Mouse (Mus musculus) naive thymus-derived CD4-positive, alpha-beta T cell, adult 2 months (primary cell): ENCODE data around the gene Ube2l6.
"Not testable (repeated sequence)": the region's sequence is repeated elsewhere in the genome, so short reads cannot be mapped to it uniquely, and the experiment has no call there.

ENCODE experiments used
- DNase-seq: peaks from one replicate; pipeline ENCODE4 v3.0.0-alpha.2; 2011; ENCODE audit warnings: low read depth

Gene Ube2l6

GRCm38 (mm10) chr2:84793154-84793553, 5.5 kb upstream of the Ube2l6 start:
- DNase-seq, result no peak

GRCm38 (mm10) chr2:84793871-84794270, 4.8 kb upstream of the Ube2l6 start:
- DNase-seq, result no peak

- DNase-seq, result peak; percentile 77
Measured at GRCm38 (mm10) chr2:84797833-84798492, 665 bp upstream of the Ube2l6 start.

- peak; percentile 81 for DNase-seq
Measured at GRCm38 (mm10) chr2:84799041-84799561, 473 bp downstream of the Ube2l6 start.

GRCm38 (mm10) chr2:84800304-84800703, 1.7 kb downstream of the Ube2l6 start:
- DNase-seq, result peak; percentile 19

GRCm38 (mm10) chr2:84801223-84801622, 2.6 kb downstream of the Ube2l6 start:
- DNase-seq, result not testable (repeated sequence)

- no peak for DNase-seq
Measured at GRCm38 (mm10) chr2:84803963-84804362, 5.3 kb downstream of the Ube2l6 start.

- no peak for DNase-seq
Measured at GRCm38 (mm10) chr2:84806546-84806945, 7.9 kb downstream of the Ube2l6 start.

GRCm38 (mm10) chr2:84809330-84809729, 10.7 kb downstream of the Ube2l6 start:
- DNase-seq, result no peak

- no peak for DNase-seq
Measured at GRCm38 (mm10) chr2:84810526-84810885, 11.9 kb downstream of the Ube2l6 start.

- peak; percentile 88 for DNase-seq
Measured at GRCm38 (mm10) chr2:84810886-84811577, 12.4 kb downstream of the Ube2l6 start.

GRCm38 (mm10) chr2:84811880-84812279, 13.3 kb downstream of the Ube2l6 start:
- no peak for DNase-seq

- no peak for DNase-seq
Measured at GRCm38 (mm10) chr2:84812676-84813075, 14.0 kb downstream of the Ube2l6 start.

GRCm38 (mm10) chr2:84819861-84820260, 21.2 kb downstream of the Ube2l6 start:
- no peak for DNase-seq

- DNase-seq, result no peak
Measured at GRCm38 (mm10) chr2:84822552-84822951, 23.9 kb downstream of the Ube2l6 start, which contains the start of gene Smtnl1. Smtnl1 (minus strand) TSS chr2:84822652.

- DNase-seq, result no peak
Measured at GRCm38 (mm10) chr2:84823237-84823636, 24.6 kb downstream of the Ube2l6 start.

- peak; percentile 79 for DNase-seq
Measured at GRCm38 (mm10) chr2:84826488-84827282, 28.1 kb downstream of the Ube2l6 start, which contains the start of gene Timm10. Timm10 (plus strand) TSS chr2:84826997.

- peak; percentile 30 for DNase-seq
Measured at GRCm38 (mm10) chr2:84827283-84827920, 28.8 kb downstream of the Ube2l6 start.

- peak; percentile 90 for DNase-seq
Measured at GRCm38 (mm10) chr2:84831666-84832391, 33.2 kb downstream of the Ube2l6 start.

GRCm38 (mm10) chr2:84837107-84837506, 38.5 kb downstream of the Ube2l6 start:
- no peak for DNase-seq
